Mouse (Mus musculus) gastrocnemius, postnatal 10 days (tissue): ENCODE data around the gene Ptgfrn. TPM values are rescaled to one million over a fixed set of nuclear protein-coding genes. Genes with fewer than 3 reads are reported as not detected.

Experiments used
- DNase-seq: peaks from one replicate; pipeline ENCODE4 v3.0.0; 2021; ENCODE audit warnings: mixed read lengths
- total RNA-seq, 2 experiments: library from RNA; stranded (reverse); gene quantifications; 2 replicates each; pipeline ENCODE4 v1.2.3; 2021

The Ptgfrn gene
- total RNA-seq, 2 experiments from 2014 or later = 49.3 to 59.3 TPM

DNA sequence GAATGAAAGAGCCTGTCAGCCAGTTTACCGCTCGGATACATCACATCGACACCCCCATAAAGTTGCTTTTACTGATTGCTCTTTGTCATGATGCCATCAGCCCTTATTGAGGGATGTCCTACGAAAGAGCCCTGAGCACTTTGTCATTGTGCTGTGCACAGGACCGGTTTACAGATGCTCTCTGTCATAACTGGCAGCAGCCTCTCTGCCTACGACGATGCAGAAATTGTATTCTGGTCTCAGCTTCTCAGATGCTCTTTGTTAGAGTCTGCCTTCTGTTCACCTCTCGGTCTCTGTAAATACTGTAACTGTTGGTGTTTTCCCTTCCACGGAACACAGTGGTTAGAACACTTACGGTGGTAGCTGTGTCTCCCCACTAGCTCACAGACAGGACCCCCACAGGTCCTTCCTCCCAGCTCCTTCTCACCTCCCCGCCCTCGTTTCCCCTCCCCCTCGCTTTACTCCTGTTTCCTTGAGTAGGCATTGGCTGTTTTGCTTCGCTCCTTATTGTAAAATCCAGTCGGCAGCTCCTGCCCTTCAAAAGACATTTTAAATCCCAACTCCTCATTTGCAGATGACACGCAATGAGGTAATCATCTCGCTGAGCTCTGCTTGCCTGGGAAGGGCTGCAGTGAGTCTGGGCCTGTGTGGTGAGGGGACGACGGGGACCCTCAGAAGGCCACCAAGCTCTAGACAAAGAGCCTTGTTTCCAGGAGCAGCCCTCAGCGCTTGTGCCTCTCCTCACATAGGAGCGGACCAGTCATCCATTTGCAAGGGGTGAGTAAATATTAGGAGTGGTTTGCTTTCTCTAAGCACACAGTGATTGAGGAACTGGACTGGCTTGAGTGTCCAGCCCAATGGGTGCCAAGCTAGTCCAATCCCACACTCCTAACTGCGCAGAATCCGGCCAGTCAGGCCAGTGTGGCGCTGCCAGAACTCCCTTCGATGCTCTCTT is 6.6 kb upstream of the Ptgfrn start:
- DNase-seq = no peak

GRCm38 (mm10) chr3:101112518-101112894 is 2.4 kb upstream of the Ptgfrn start:
- DNase-seq = no peak

DNA sequence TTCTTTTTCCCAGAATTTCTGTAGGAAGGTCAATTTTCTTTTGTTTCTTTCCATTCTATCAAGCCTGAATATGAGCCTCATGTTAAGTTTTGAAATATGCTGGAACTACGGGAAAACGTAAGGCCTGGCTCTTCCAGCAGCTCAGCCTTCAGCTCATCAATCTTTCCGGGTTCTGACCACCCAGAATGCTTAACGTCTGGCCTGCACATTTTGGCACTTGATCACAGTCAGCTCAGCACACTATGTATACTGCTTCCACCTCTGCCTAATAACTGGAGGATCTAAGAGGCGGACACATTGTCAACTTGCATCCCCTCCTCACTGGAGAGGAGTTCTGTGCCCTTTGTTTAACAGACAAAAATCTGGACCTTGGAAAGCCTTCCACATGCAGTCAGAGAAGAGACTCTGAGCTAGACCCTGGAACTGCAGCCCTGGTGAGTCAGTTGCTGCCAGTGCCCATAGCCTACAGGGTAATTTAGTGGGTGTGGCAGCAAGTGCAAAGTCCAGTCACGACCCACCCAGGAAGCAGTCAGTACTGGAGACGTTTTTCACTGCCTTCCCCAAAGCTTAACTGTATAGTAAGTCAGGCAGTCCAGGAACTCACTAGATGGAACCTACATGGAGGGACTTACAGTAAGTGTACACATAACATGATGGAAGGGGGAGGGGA is 1.9 kb upstream of the Ptgfrn start:
- no peak for DNase-seq

GRCm38 (mm10) chr3:101111321-101111720 is 1.2 kb upstream of the Ptgfrn start:
- DNase-seq = no peak

GRCm38 (mm10) chr3:101110838-101111103 is 693 bp upstream of the Ptgfrn start:
- DNase-seq = no peak

GRCm38 (mm10) chr3:101109558-101110021 is 488 bp downstream of the Ptgfrn start:
- DNase-seq = peak; percentile 47

DNA sequence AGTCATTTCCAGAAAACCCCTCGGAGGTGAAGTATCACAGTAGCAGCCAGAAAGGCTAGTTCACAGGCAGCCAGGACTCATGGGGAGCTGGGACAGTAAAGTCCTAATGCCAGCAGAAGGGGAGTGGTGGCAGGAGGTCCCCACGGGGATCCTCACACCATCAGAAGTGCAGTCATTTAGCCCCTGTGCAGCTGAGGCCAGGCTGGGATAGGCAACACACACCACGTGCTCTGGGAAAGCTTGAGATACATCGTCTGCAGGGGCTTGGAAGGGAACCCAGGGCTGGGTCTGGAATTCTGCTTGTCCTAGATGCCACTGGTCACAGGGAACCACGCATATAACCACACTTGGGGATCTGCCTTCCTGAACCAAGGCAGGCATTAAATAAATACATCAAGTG is 1.2 kb downstream of the Ptgfrn start:
- DNase-seq = no peak

GRCm38 (mm10) chr3:101108282-101108681 is 1.8 kb downstream of the Ptgfrn start:
- no peak for DNase-seq

- no peak for DNase-seq
Measured at GRCm38 (mm10) chr3:101106326-101106725, 3.8 kb downstream of the Ptgfrn start.

- no peak for DNase-seq
Measured at GRCm38 (mm10) chr3:101105486-101105885, 4.6 kb downstream of the Ptgfrn start.

GRCm38 (mm10) chr3:101104883-101105282 is 5.2 kb downstream of the Ptgfrn start:
- DNase-seq = no peak

- no peak for DNase-seq
Measured at GRCm38 (mm10) chr3:101103770-101104169, 6.3 kb downstream of the Ptgfrn start.

- DNase-seq = no peak
Measured at GRCm38 (mm10) chr3:101102106-101102505, 8.0 kb downstream of the Ptgfrn start.

GRCm38 (mm10) chr3:101101184-101101583 is 8.9 kb downstream of the Ptgfrn start:
- no peak for DNase-seq

GRCm38 (mm10) chr3:101099701-101100357 is 10.2 kb downstream of the Ptgfrn start:
- DNase-seq = no peak

GRCm38 (mm10) chr3:101098073-101098472 is 12.0 kb downstream of the Ptgfrn start:
- DNase-seq = no peak

- no peak for DNase-seq
Measured at GRCm38 (mm10) chr3:101097146-101097800, 12.8 kb downstream of the Ptgfrn start.

GRCm38 (mm10) chr3:101095761-101096449 is 14.2 kb downstream of the Ptgfrn start:
- no peak for DNase-seq

DNA sequence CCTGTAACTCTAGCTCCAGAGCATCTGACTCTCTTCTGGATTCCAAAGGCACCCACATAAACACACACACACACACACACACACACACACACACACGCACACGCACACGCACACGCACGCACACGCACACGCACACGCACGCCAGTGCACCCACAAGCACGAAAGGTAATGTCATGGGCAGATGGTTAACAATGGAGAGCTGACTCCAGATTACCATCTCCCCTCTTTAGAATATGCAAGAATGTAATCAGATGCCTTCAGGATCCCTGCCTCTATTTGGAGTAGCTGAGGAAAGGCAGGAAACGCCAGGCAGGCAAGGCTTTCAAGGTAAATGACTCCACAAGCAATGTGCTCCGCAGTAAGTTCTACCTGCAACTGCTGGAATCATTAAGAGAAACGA is 17.9 kb downstream of the Ptgfrn start:
- no peak for DNase-seq

GRCm38 (mm10) chr3:101086584-101087445 is 23.3 kb downstream of the Ptgfrn start:
- no peak for DNase-seq

DNA sequence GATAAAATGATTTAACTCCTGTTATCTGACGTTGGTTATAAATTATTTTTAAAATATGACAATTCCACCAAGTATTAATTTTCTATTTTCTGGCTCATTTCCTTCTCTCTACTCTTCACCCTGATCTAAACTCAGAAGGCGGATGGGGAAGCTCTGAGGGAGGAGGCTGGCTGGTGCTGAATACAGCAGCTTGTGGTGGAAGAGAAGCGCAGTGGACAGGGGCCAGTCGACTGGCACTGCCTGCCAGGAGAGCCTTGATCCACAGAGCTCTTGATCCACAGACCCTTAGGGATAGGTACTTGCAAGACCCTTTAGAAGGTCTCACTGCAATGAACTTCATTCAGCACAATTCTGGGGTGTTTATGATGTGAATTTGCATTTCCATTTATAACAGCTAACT is 29.2 kb downstream of the Ptgfrn start:
- no peak for DNase-seq
